Mouse (Mus musculus): ENCODE results near the gene Kdm1a.

The Kdm1a gene

GRCm38 (mm10) chr4:136526412-136526811 is 76.1 kb downstream of the Kdm1a start:
- peak; percentile 27 for DNase-seq (ENCODE audit: low spot score)

GRCm38 (mm10) chr4:136524309-136524708 is 78.2 kb downstream of the Kdm1a start:
- no peak for DNase-seq (ENCODE audit: low spot score)

- no peak for DNase-seq (ENCODE audit: low spot score)
Measured at GRCm38 (mm10) chr4:136521898-136522297, 80.6 kb downstream of the Kdm1a start.

GRCm38 (mm10) chr4:136519866-136520265 is 82.7 kb downstream of the Kdm1a start:
- DNase-seq (ENCODE audit: low spot score), result no peak

GRCm38 (mm10) chr4:136518576-136518975 is 83.9 kb downstream of the Kdm1a start:
- no peak for DNase-seq (ENCODE audit: low spot score)

GRCm38 (mm10) chr4:136518141-136518540 is 84.4 kb downstream of the Kdm1a start:
- DNase-seq (ENCODE audit: low spot score), result no peak

- DNase-seq (ENCODE audit: low spot score), result no peak
Measured at GRCm38 (mm10) chr4:136512905-136513304, 89.6 kb downstream of the Kdm1a start.

GRCm38 (mm10) chr4:136511708-136512107 is 90.8 kb downstream of the Kdm1a start:
- no peak for DNase-seq (ENCODE audit: low spot score)

GRCm38 (mm10) chr4:136509857-136510256 is 92.7 kb downstream of the Kdm1a start:
- DNase-seq (ENCODE audit: low spot score), result no peak

GRCm38 (mm10) chr4:136505426-136506215 is 96.9 kb downstream of the Kdm1a start:
- DNase-seq (ENCODE audit: low spot score), result no peak

Data from ovary, postnatal 14 days (tissue).